Mouse (Mus musculus): ENCODE results near the gene Ric1. TPM values are rescaled to one million over a fixed set of nuclear protein-coding genes. Genes with fewer than 3 reads are reported as not detected.

The Ric1 gene
- polyA plus RNA-seq (2012; fragmentation: generic; extraction: Trizol) = 1 to 10 TPM in 1 of 2 experiments, under 1 TPM in 1; 0.29 to 6.7 TPM

GRCm38 (mm10) chr19:29521637-29522435, at the start of gene Ric1:
Gene Ric1 (plus strand): TSS chr19:29522282.

GRCm38 (mm10) chr19:29647651-29648549, 125.8 kb downstream of the Ric1 start, which contains the start of gene Ermp1:
Gene Ermp1 (minus strand): TSS chr19:29648415.

Other genes with a start within 250 kb of the Ric1 start
- gene Insl6, start 196.9 kb upstream of the Ric1 start, polyA plus RNA-seq (2012; fragmentation: generic; extraction: Trizol) = 1 to 10 TPM in 1 of 2 experiments, under 1 TPM in 1; 0.51 to 2.1 TPM
- not detected for gene Rln1, start 187.6 kb upstream of the Ric1 start, polyA plus RNA-seq (2012; fragmentation: generic; extraction: Trizol)
- 10 to 100 TPM; 12.1 to 54.6 TPM for gene Plgrkt, start 154.9 kb upstream of the Ric1 start, polyA plus RNA-seq (2012; fragmentation: generic; extraction: Trizol)
- under 1 TPM; 0.02 to 0.17 TPM for gene Cd274, start 154.8 kb upstream of the Ric1 start, polyA plus RNA-seq (2012; fragmentation: generic; extraction: Trizol)
- gene Pdcd1lg2, start 111.4 kb upstream of the Ric1 start, polyA plus RNA-seq (2012; fragmentation: generic; extraction: Trizol) = not detected
- 1 to 10 TPM in 1 of 2 experiments, under 1 TPM in 1; 0.74 to 7.5 TPM for gene Ermp1, start 126.1 kb downstream of the Ric1 start, polyA plus RNA-seq (2012; fragmentation: generic; extraction: Trizol)
- gene Mlana, start 175.5 kb downstream of the Ric1 start, polyA plus RNA-seq (2012; fragmentation: generic; extraction: Trizol) = under 1 TPM in 1 of 2 experiments, not detected in 1; 0.04 TPM

Measured in C3H10T1/2 (cell line).